Mouse (Mus musculus): ENCODE measurements at regions not wholly inside any gene's neighbourhood (a gene's known extent, or its start where the extent isn't known, plus 50 kb on each side); places are given as distances from the start of the nearest gene placed in this dataset.

GRCm38 (mm10) chr8:39695331-39695730 lies 979.5 kb upstream of the Adam24 start:
- peak; percentile 1 for DNase-seq (ENCODE audit: low spot score)
- H3K27me3 ChIP-seq (ENCODE audit: insufficient read depth, low read length) = no peaks in the 10 kb centered on the region

GRCm38 (mm10) chr8:39705843-39706242 lies 969.0 kb upstream of the Adam24 start:
- no peak overlapping the region for H3K4me3 ChIP-seq (ENCODE audit: low read depth, low read length)
- no peaks in the 10 kb centered on the region for H3K9me3 ChIP-seq (ENCODE audit: low read length)
- H3K27ac ChIP-seq (ENCODE audit: low read depth, low read length) = no peak overlapping the region
- no peaks in the 10 kb centered on the region for H3K27me3 ChIP-seq (ENCODE audit: insufficient read depth, low read length)
- no peak overlapping the region for H3K4me2 ChIP-seq (ENCODE audit: low read depth, low read length, poor library complexity, severe bottlenecking)
- H3K4me1 ChIP-seq (ENCODE audit: insufficient read depth, low read length) = no peaks in the 10 kb centered on the region
- H3K9ac ChIP-seq (replicated peaks; ENCODE audit: low read length, poor library complexity, severe bottlenecking) = no peak overlapping the region
- 91% methylated on average over 1 of the region's 1 CpGs for WGBS
- ATAC-seq (ENCODE audit: low FRiP score) = no peak
- no peaks in the 10 kb centered on the region for H3K36me3 ChIP-seq (ENCODE audit: insufficient read depth, low read length)
- no peak for TF ChIP-seq CTCF (IDR thresholded peaks at IDR 0.05)
- no peak for DNase-seq (ENCODE audit: low spot score)

More at GRCm38 (mm10) chr8:39695331-39695730, 979.5 kb upstream of the Adam24 start:
- H3K4me3 ChIP-seq (ENCODE audit: low read depth, low read length) = no peak overlapping the region
- H3K9me3 ChIP-seq (ENCODE audit: low read length) = no peaks in the 10 kb centered on the region
- H3K4me1 ChIP-seq (ENCODE audit: insufficient read depth, low read length) = no peaks in the 10 kb centered on the region
- H3K4me2 ChIP-seq (ENCODE audit: low read depth, low read length, poor library complexity, severe bottlenecking) = no peak overlapping the region
- no peak for ATAC-seq (ENCODE audit: low FRiP score)
- peak; percentile 35 for TF ChIP-seq CTCF (IDR thresholded peaks at IDR 0.05)
- H3K27ac ChIP-seq (ENCODE audit: low read depth, low read length) = no peak overlapping the region
- H3K9ac ChIP-seq (replicated peaks; ENCODE audit: low read length, poor library complexity, severe bottlenecking) = no peak overlapping the region
- WGBS = 77% methylated on average over 3 of the region's 3 CpGs
- no peaks in the 10 kb centered on the region for H3K36me3 ChIP-seq (ENCODE audit: insufficient read depth, low read length)

GRCm38 (mm10) chr8:39742377-39742776 lies 932.5 kb upstream of the Adam24 start:
- H3K4me3 ChIP-seq (ENCODE audit: low read depth, low read length) = no peak overlapping the region
- H3K9ac ChIP-seq (replicated peaks; ENCODE audit: low read length, poor library complexity, severe bottlenecking) = no peak overlapping the region
- no peaks in the 10 kb centered on the region for H3K36me3 ChIP-seq (ENCODE audit: insufficient read depth, low read length)
- DNase-seq (ENCODE audit: low spot score) = no peak
- no peak for TF ChIP-seq CTCF (IDR thresholded peaks at IDR 0.05)
- H3K27ac ChIP-seq (ENCODE audit: low read depth, low read length) = no peak overlapping the region
- no peaks in the 10 kb centered on the region for H3K27me3 ChIP-seq (ENCODE audit: insufficient read depth, low read length)
- no peaks in the 10 kb centered on the region for H3K4me1 ChIP-seq (ENCODE audit: insufficient read depth, low read length)
- H3K4me2 ChIP-seq (ENCODE audit: low read depth, low read length, poor library complexity, severe bottlenecking) = no peak overlapping the region
- no peaks in the 10 kb centered on the region for H3K9me3 ChIP-seq (ENCODE audit: low read length)
- no peak for ATAC-seq (ENCODE audit: low FRiP score)

- H3K9ac ChIP-seq (replicated peaks; ENCODE audit: low read length, poor library complexity, severe bottlenecking) = no peak overlapping the region
- no peak overlapping the region for H3K4me3 ChIP-seq (ENCODE audit: low read depth, low read length)
- no peaks in the 10 kb centered on the region for H3K9me3 ChIP-seq (ENCODE audit: low read length)
- H3K36me3 ChIP-seq (ENCODE audit: insufficient read depth, low read length) = no peaks in the 10 kb centered on the region
- no peaks in the 10 kb centered on the region for H3K27me3 ChIP-seq (ENCODE audit: insufficient read depth, low read length)
- no peaks in the 10 kb centered on the region for H3K4me1 ChIP-seq (ENCODE audit: insufficient read depth, low read length)
- DNase-seq (ENCODE audit: low spot score) (peak; percentile 19), ATAC-seq (ENCODE audit: low FRiP score) (no peak)
- TF ChIP-seq CTCF (IDR thresholded peaks at IDR 0.05) = no peak
- WGBS = 83% methylated on average over 5 of the region's 5 CpGs
- no peak overlapping the region for H3K27ac ChIP-seq (ENCODE audit: low read depth, low read length)
- no peak overlapping the region for H3K4me2 ChIP-seq (ENCODE audit: low read depth, low read length, poor library complexity, severe bottlenecking)
These were observed 928.7 kb upstream of the Adam24 start for GRCm38 (mm10) chr8:39746225-39746624.

GRCm38 (mm10) chr8:39759905-39760304 lies 915.0 kb upstream of the Adam24 start:
- Histone ChIP-seq H3K9me3 (ENCODE audit: low read length) (no peaks in the 10 kb centered on the region), H3K4me1 (ENCODE audit: insufficient read depth, low read length) (no peaks in the 10 kb centered on the region), H3K9ac (replicated peaks; ENCODE audit: low read length, poor library complexity, severe bottlenecking) (no peak overlapping the region), H3K36me3 (ENCODE audit: insufficient read depth, low read length) (no peaks in the 10 kb centered on the region), H3K4me3 (ENCODE audit: low read depth, low read length) (no peak overlapping the region), H3K27ac (ENCODE audit: low read depth, low read length) (no peak overlapping the region), H3K4me2 (ENCODE audit: low read depth, low read length, poor library complexity, severe bottlenecking) (no peak overlapping the region), H3K27me3 (ENCODE audit: insufficient read depth, low read length) (no peaks in the 10 kb centered on the region)
- no peak for ATAC-seq (ENCODE audit: low FRiP score)
- DNase-seq (ENCODE audit: low spot score) = no peak
- TF ChIP-seq CTCF (IDR thresholded peaks at IDR 0.05) = no peak

GRCm38 (mm10) chr8:39779449-39779848 lies 895.4 kb upstream of the Adam24 start:
- Histone ChIP-seq H3K36me3 (ENCODE audit: insufficient read depth, low read length) (no peaks in the 10 kb centered on the region), H3K4me3 (ENCODE audit: low read depth, low read length) (no peak overlapping the region), H3K9me3 (ENCODE audit: low read length) (no peaks in the 10 kb centered on the region), H3K4me1 (ENCODE audit: insufficient read depth, low read length) (no peaks in the 10 kb centered on the region), H3K27me3 (ENCODE audit: insufficient read depth, low read length) (no peaks in the 10 kb centered on the region), H3K27ac (ENCODE audit: low read depth, low read length) (no peak overlapping the region), H3K9ac (replicated peaks; ENCODE audit: low read length, poor library complexity, severe bottlenecking) (no peak overlapping the region), H3K4me2 (ENCODE audit: low read depth, low read length, poor library complexity, severe bottlenecking) (no peak overlapping the region)
- no peak for TF ChIP-seq CTCF (IDR thresholded peaks at IDR 0.05)
- no peak for ATAC-seq (ENCODE audit: low FRiP score)
- peak; percentile 45 for DNase-seq (ENCODE audit: low spot score)
- WGBS = 45% methylated on average over 6 of the region's 6 CpGs

Data from midbrain, postnatal 0 days (tissue).